Mouse (Mus musculus) olfactory bulb, adult 2 months (tissue): ENCODE measurements around the gene Vwc2.

Source experiments
- CTCF ChIP-seq: fragments of 200-500 bp; IDR thresholded peaks from 2 replicates; pipeline ENCODE4 v1.5.1; 2012; ENCODE audit warnings: low read depth, mild to moderate bottlenecking, low read length, moderate library complexity; ENCODE audit not compliant: insufficient read depth
- POLR2A ChIP-seq: fragments of 200-500 bp; IDR thresholded peaks from 2 replicates; pipeline ENCODE4 v1.6.1; 2012; ENCODE audit warnings: mild to moderate bottlenecking, low read depth, low read length, moderate library complexity; ENCODE audit not compliant: insufficient read depth

DNA sequence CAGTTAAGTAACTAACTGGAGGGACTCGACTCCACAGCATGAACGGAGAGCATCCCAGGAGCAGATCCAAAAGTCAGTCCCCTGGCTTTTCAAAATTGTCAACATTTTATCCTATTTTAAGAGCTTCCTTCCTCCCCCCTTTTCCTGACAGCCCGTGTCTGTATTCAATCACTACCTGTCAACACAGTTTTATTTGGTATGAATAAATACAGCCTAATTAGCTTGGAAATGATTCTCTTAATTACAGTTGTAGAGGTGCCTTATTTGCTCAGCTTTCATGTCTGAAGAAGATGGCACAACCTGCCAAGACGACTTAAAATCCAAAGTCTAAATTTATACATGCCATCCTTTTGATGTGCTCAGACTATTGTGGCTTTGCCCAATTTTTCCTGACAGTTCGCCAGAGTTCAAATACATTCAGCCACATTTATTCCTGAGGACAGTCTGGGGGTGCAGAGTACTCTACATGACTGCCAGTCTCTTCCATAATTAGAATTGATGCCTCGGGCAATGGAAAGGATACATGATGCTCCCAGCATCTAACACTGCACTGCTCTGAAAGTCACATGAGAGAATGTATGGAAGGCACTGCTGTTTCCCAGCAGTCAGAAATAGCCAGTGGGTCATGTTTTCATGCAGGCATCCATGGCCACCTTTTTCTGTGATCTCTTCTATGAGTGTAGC is 128.8 kb downstream of the Vwc2 start:
- TF ChIP-seq CTCF (no peak), POLR2A (no peak)
